Mouse (Mus musculus): ENCODE data around the gene Dscaml1. TPM values are rescaled to one million over a fixed set of nuclear protein-coding genes. Genes with fewer than 3 reads are reported as not detected.
"Not testable (repeated sequence)": the region's sequence is repeated elsewhere in the genome, so short reads cannot be mapped to it uniquely, and the experiment has no call there.

The Dscaml1 gene
- polyA plus RNA-seq, 1 experiment from 2014 or later: 0.23 TPM

DNA sequence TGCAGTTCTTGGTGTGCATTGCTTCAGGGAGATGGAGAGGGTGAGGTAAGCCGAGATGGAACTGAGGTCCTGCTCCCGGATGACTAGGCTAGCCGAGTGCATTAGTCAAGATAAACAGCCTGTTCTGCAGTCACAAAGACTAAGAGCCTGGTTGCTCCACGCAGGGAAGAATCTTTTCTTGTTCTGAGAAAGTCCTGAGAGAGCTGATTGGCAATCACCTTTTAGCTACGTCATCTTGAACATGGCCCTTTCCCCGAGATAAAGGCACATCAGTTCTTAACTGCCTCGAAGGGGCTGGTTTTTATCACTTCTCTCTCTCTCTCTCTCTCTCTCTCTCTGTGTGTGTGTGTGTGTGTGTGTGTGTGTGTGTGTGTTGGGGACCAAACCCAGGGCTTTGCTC, 319.0 kb downstream of the Dscaml1 start:
- no peaks in the 10 kb centered on the region for H3K9me3 ChIP-seq (replicated peaks; ENCODE audit: control insufficient read depth, low read length)
- no peak for ATAC-seq (replicated peaks; ENCODE audit: insufficient number of reproducible peaks, low FRiP score, low TSS enrichment)
- H3K27me3 ChIP-seq (ENCODE audit: control insufficient read depth, insufficient read depth, low read length): peaks cover 19% of the 10 kb centered on the region
- H3K4me1 ChIP-seq (ENCODE audit: control insufficient read depth, insufficient read depth, low read length): no peaks in the 10 kb centered on the region
- no peak overlapping the region for H3K27ac ChIP-seq (ENCODE audit: low read depth, low read length)
- no peaks in the 10 kb centered on the region for H3K36me3 ChIP-seq (ENCODE audit: control insufficient read depth, insufficient read depth, low read length)
- no peak overlapping the region for H3K4me3 ChIP-seq (ENCODE audit: low read depth, low read length)
- H3K9ac ChIP-seq (ENCODE audit: low read depth, low read length): no peak overlapping the region
- no peak overlapping the region for H3K4me2 ChIP-seq
- WGBS (ENCODE audit: insufficient replicate concordance): 22% methylated on average over 7 of the region's 7 CpGs

DNA sequence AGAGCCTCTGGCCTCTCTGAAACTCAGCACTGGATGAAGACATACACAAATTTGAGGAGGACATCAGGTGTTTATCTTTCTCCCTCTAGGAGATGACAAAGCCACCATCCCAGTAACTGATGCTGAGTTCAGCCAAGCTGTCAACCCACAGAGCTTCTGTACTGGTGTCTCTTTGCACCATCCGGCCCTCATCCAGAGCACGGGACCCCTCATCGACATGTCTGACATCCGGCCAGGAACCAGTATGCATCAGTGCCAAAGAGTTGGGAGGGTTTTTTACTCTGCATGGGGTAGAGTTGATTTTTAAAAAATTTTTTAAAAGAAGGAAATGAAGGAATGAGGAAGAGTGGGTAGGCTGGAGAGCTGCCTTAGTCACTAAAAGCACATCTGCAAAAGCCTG, 323.5 kb downstream of the Dscaml1 start:
- Histone ChIP-seq H3K4me2 (no peak overlapping the region), H3K36me3 (ENCODE audit: control insufficient read depth, insufficient read depth, low read length) (no peaks in the 10 kb centered on the region), H3K9ac (ENCODE audit: low read depth, low read length) (no peak overlapping the region), H3K9me3 (replicated peaks; ENCODE audit: control insufficient read depth, low read length) (no peaks in the 10 kb centered on the region), H3K4me3 (ENCODE audit: low read depth, low read length) (no peak overlapping the region), H3K27ac (ENCODE audit: low read depth, low read length) (no peak overlapping the region), H3K27me3 (ENCODE audit: control insufficient read depth, insufficient read depth, low read length) (peaks cover 5% of the 10 kb centered on the region), H3K4me1 (ENCODE audit: control insufficient read depth, insufficient read depth, low read length) (no peaks in the 10 kb centered on the region)
- WGBS (ENCODE audit: insufficient replicate concordance): 82% methylated on average over 4 of the region's 4 CpGs
- ATAC-seq (replicated peaks; ENCODE audit: insufficient number of reproducible peaks, low FRiP score, low TSS enrichment): no peak

DNA sequence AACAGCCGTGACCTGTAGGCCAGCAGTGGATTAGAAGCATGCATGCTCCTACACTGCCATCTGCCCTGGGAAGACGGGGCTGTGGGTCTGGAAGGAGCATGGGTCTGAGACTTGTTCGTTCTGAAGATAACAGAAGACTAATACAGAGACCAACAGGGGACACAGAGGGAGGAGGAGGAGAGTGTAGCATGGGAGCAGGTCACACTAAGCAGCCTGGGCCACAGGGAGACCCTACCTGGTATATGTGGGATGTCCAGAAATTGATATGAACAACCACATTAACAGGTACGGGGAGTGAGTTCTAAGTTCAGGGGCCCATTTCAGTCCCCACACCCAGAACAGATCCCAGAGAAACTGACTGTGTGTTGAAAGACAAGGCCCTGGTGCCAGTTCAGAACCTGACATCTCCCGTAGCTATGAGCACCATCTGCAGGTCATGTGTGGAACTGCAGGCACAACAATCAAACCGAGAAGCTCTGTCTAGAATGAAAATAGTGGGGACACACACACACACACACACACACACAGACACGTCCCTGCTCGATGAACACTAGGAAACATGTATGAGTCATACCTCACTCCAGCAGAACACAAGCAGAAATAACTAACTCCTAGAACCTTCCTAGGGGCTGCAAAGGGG, 328.1 kb downstream of the Dscaml1 start:
- no peak overlapping the region for H3K4me2 ChIP-seq
- no peak overlapping the region for H3K9ac ChIP-seq (ENCODE audit: low read depth, low read length)
- H3K4me3 ChIP-seq (ENCODE audit: low read depth, low read length): no peak overlapping the region
- H3K27me3 ChIP-seq (ENCODE audit: control insufficient read depth, insufficient read depth, low read length): no peaks in the 10 kb centered on the region
- 31% methylated on average over 8 of the region's 8 CpGs for WGBS (ENCODE audit: insufficient replicate concordance)
- no peaks in the 10 kb centered on the region for H3K9me3 ChIP-seq (replicated peaks; ENCODE audit: control insufficient read depth, low read length)
- no peaks in the 10 kb centered on the region for H3K4me1 ChIP-seq (ENCODE audit: control insufficient read depth, insufficient read depth, low read length)
- ATAC-seq (replicated peaks; ENCODE audit: insufficient number of reproducible peaks, low FRiP score, low TSS enrichment): no peak
- no peaks in the 10 kb centered on the region for H3K36me3 ChIP-seq (ENCODE audit: control insufficient read depth, insufficient read depth, low read length)
- no peak overlapping the region for H3K27ac ChIP-seq (ENCODE audit: low read depth, low read length)

DNA sequence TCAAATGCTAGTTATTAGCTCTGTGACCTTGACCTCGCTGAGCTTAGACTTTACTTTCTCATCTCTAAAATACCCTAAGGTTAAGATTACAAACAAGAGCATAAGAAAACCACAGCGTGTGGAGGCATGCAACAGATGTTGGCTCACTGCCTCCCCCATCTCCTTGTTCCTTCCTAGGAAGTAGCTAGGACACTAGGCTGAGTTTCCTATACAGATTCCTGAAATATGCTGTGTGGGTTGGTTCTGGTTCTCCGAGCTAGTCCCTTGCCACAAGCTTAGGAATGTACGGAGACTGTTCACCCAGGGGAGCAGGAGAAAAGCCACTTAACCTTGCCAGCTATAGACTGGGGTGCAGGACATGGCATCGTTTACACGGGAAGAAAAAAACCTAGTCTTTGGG, 339.8 kb downstream of the Dscaml1 start:
- H3K4me2 ChIP-seq: no peak overlapping the region
- H3K9ac ChIP-seq (ENCODE audit: low read depth, low read length): no peak overlapping the region
- H3K27ac ChIP-seq (ENCODE audit: low read depth, low read length): no peak overlapping the region
- 76% methylated on average over 6 of the region's 6 CpGs for WGBS (ENCODE audit: insufficient replicate concordance)
- no peaks in the 10 kb centered on the region for H3K27me3 ChIP-seq (ENCODE audit: control insufficient read depth, insufficient read depth, low read length)
- H3K4me1 ChIP-seq (ENCODE audit: control insufficient read depth, insufficient read depth, low read length): no peaks in the 10 kb centered on the region
- no peak overlapping the region for H3K4me3 ChIP-seq (ENCODE audit: low read depth, low read length)
- ATAC-seq (replicated peaks; ENCODE audit: insufficient number of reproducible peaks, low FRiP score, low TSS enrichment): no peak
- no peaks in the 10 kb centered on the region for H3K9me3 ChIP-seq (replicated peaks; ENCODE audit: control insufficient read depth, low read length)
- no peaks in the 10 kb centered on the region for H3K36me3 ChIP-seq (ENCODE audit: control insufficient read depth, insufficient read depth, low read length)

DNA sequence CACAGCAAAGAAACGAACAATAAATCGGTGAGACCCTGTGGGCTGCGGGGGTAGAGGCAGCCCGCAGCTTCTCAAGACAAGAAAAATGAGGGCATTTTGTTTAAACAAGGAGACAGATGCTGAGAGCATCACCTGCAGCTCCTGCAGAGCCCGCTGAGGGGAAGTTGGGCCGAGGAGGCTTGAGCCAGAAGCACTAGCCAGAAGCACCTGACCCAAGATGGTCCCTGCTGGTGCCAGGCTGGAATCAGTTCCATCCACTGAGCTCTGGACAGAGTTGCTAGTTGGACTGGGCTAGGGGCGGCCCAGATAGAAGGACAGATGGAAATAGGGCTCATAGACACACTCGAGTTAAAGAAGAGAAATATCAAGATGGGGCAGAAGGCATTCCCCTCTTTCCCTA, 340.7 kb downstream of the Dscaml1 start:
- no peak overlapping the region for H3K27ac ChIP-seq (ENCODE audit: low read depth, low read length)
- no peaks in the 10 kb centered on the region for H3K9me3 ChIP-seq (replicated peaks; ENCODE audit: control insufficient read depth, low read length)
- peaks cover 2% of the 10 kb centered on the region; the same call in 1 of the 2 replicates for H3K36me3 ChIP-seq (ENCODE audit: control insufficient read depth, insufficient read depth, low read length)
- no peak overlapping the region for H3K4me3 ChIP-seq (ENCODE audit: low read depth, low read length)
- 88% methylated on average over 8 of the region's 8 CpGs for WGBS (ENCODE audit: insufficient replicate concordance)
- no peak overlapping the region for H3K9ac ChIP-seq (ENCODE audit: low read depth, low read length)
- no peaks in the 10 kb centered on the region for H3K27me3 ChIP-seq (ENCODE audit: control insufficient read depth, insufficient read depth, low read length)
- H3K4me1 ChIP-seq (ENCODE audit: control insufficient read depth, insufficient read depth, low read length): no peaks in the 10 kb centered on the region
- ATAC-seq (replicated peaks; ENCODE audit: insufficient number of reproducible peaks, low FRiP score, low TSS enrichment): no peak
- H3K4me2 ChIP-seq: no peak overlapping the region

DNA sequence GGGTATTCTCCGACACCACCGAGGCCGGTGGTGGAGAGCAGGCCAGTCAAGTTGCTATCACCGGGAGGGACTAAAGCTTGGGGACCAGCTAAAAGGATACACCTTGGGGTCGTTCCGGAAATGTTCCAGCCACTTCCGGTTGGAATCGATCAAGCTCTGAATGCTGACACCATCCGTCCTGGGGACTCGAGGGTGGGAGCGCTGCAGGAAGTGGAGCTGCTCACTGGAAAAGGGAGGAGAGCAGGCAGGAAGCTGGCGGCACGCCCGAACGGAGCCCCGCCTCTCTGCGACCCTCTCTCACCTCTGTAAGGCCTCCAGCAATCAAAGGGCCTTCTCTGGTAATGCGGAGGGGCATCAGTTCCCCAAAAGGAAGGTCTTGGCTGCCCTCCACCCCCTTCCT, 342.0 kb downstream of the Dscaml1 start:
- Histone ChIP-seq H3K4me1 (ENCODE audit: control insufficient read depth, insufficient read depth, low read length) (no peaks in the 10 kb centered on the region), H3K4me2 (no peak overlapping the region), H3K27me3 (ENCODE audit: control insufficient read depth, insufficient read depth, low read length) (no peaks in the 10 kb centered on the region), H3K9ac (ENCODE audit: low read depth, low read length) (no peak overlapping the region), H3K9me3 (replicated peaks; ENCODE audit: control insufficient read depth, low read length) (no peaks in the 10 kb centered on the region), H3K4me3 (ENCODE audit: low read depth, low read length) (no peak overlapping the region), H3K27ac (ENCODE audit: low read depth, low read length) (no peak overlapping the region), H3K36me3 (ENCODE audit: control insufficient read depth, insufficient read depth, low read length) (peaks cover 2% of the 10 kb centered on the region; the same call in 1 of the 2 replicates)
- 76% methylated on average over 18 of the region's 18 CpGs for WGBS (ENCODE audit: insufficient replicate concordance)
- ATAC-seq (replicated peaks; ENCODE audit: insufficient number of reproducible peaks, low FRiP score, low TSS enrichment): no peak

DNA sequence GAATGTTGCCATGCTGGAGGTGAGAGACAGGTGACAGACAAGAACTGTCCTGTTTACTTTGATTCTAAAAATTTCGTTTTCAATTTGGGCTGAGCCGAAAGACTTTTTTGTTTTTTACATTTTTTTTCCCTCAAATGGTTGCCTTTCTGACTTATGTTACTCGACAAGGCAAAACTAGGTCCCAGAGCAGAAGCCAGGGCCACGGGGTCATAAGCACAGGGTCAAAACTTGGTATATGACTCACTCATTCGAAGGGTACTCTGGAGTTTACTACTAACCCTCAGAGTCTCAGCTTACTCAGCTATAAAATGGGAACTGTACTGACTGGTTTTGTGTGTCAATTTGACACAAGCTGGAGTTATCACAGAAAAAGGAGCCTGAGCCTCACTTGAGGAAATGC, 343.2 kb downstream of the Dscaml1 start:
- H3K9ac ChIP-seq (ENCODE audit: low read depth, low read length): no peak overlapping the region
- no peak overlapping the region for H3K4me3 ChIP-seq (ENCODE audit: low read depth, low read length)
- no peaks in the 10 kb centered on the region for H3K9me3 ChIP-seq (replicated peaks; ENCODE audit: control insufficient read depth, low read length)
- H3K4me2 ChIP-seq: no peak overlapping the region
- ATAC-seq (replicated peaks; ENCODE audit: insufficient number of reproducible peaks, low FRiP score, low TSS enrichment): no peak
- 82% methylated on average over 5 of the region's 5 CpGs for WGBS (ENCODE audit: insufficient replicate concordance)
- no peaks in the 10 kb centered on the region for H3K4me1 ChIP-seq (ENCODE audit: control insufficient read depth, insufficient read depth, low read length)
- H3K27ac ChIP-seq (ENCODE audit: low read depth, low read length): no peak overlapping the region
- no peaks in the 10 kb centered on the region for H3K27me3 ChIP-seq (ENCODE audit: control insufficient read depth, insufficient read depth, low read length)
- peaks cover 5% of the 10 kb centered on the region; the same call in 1 of the 2 replicates for H3K36me3 ChIP-seq (ENCODE audit: control insufficient read depth, insufficient read depth, low read length)

DNA sequence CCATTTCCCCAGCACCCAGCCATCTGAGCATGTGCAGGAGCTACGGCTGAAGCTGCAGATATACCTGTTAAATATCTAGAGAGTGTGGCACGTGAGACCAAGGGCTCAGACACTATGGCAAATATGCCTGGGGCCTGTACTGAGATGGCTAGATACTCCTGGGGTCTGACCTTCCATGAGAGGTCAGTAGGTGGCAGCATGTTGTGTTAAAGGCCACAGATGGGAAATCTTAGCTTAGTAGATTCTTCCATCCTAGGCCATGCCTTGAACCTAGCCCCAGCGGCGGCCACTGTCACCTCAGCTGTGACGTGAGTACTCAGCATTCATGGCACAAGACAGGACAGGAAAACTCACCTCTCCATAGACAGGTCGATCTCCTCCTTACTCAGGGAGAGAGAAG, 347.7 kb downstream of the Dscaml1 start:
- 76% methylated on average over 6 of the region's 6 CpGs for WGBS (ENCODE audit: insufficient replicate concordance)
- ATAC-seq (replicated peaks; ENCODE audit: insufficient number of reproducible peaks, low FRiP score, low TSS enrichment): no peak

DNA sequence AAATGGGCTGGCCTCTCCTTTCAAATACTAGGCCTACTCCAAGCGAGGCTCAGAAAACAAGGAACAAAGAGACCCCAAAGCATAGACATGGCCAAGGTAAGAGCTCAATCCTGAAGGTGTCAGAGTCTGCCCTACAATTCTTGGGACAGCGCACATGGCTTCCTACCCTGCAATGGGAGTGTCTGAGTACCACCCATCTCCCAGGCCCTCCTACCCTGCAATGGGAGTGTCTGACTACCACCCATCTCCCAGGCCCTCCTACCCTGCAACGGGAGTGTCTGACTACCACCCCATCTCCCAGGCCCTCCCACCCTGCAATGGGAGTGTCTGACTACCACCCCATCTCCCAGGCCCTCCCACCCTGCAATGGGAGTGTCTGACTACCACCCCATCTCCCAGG, 349.7 kb downstream of the Dscaml1 start:
- not testable (repeated sequence) for H3K27ac ChIP-seq (ENCODE audit: low read depth, low read length); H3K27me3 ChIP-seq (ENCODE audit: control insufficient read depth, insufficient read depth, low read length); H3K9ac ChIP-seq (ENCODE audit: low read depth, low read length); H3K4me2 ChIP-seq; H3K4me3 ChIP-seq (ENCODE audit: low read depth, low read length); ATAC-seq (replicated peaks; ENCODE audit: insufficient number of reproducible peaks, low FRiP score, low TSS enrichment); H3K36me3 ChIP-seq (ENCODE audit: control insufficient read depth, insufficient read depth, low read length); H3K9me3 ChIP-seq (replicated peaks; ENCODE audit: control insufficient read depth, low read length); H3K4me1 ChIP-seq (ENCODE audit: control insufficient read depth, insufficient read depth, low read length)
- 67% methylated on average over 3 of the region's 3 CpGs for WGBS (ENCODE audit: insufficient replicate concordance)

More for the DNA sequence above, 347.7 kb downstream of the Dscaml1 start:
- Histone ChIP-seq H3K9ac (ENCODE audit: low read depth, low read length) (no peak overlapping the region), H3K27me3 (ENCODE audit: control insufficient read depth, insufficient read depth, low read length) (no peaks in the 10 kb centered on the region), H3K4me1 (ENCODE audit: control insufficient read depth, insufficient read depth, low read length) (no peaks in the 10 kb centered on the region), H3K4me3 (ENCODE audit: low read depth, low read length) (no peak overlapping the region), H3K4me2 (no peak overlapping the region), H3K36me3 (ENCODE audit: control insufficient read depth, insufficient read depth, low read length) (peaks cover 7% of the 10 kb centered on the region; the same call in 1 of the 2 replicates), H3K9me3 (replicated peaks; ENCODE audit: control insufficient read depth, low read length) (no peaks in the 10 kb centered on the region), H3K27ac (ENCODE audit: low read depth, low read length) (no peak overlapping the region)

All from heart, embryonic 11.5 days (tissue).